Mouse (Mus musculus) heart, adult 11 months (tissue): ENCODE results near the gene Gm17334.

Experiments used
- DNase-seq: peaks from one replicate; pipeline ENCODE4 v3.0.0; 2022

The Gm17334 gene

GRCm38 (mm10) chr11:53737573-53737946, 35.4 kb downstream of the Gm17334 start:
- peak; percentile 96 for DNase-seq

- DNase-seq, result peak; percentile 97
Measured at GRCm38 (mm10) chr11:53736771-53737572, 36.0 kb downstream of the Gm17334 start.

GRCm38 (mm10) chr11:53735682-53736245, 37.2 kb downstream of the Gm17334 start:
- peak; percentile 94 for DNase-seq

- DNase-seq, result peak; percentile 86
Measured at GRCm38 (mm10) chr11:53734970-53735681, 37.9 kb downstream of the Gm17334 start.

- DNase-seq, result peak; percentile 55
Measured at GRCm38 (mm10) chr11:53734431-53734830, 38.6 kb downstream of the Gm17334 start.

- DNase-seq, result no peak
Measured at GRCm38 (mm10) chr11:53733824-53734223, 39.2 kb downstream of the Gm17334 start.

- no peak for DNase-seq
Measured at GRCm38 (mm10) chr11:53732244-53732643, 40.7 kb downstream of the Gm17334 start.

GRCm38 (mm10) chr11:53731457-53731856, 41.5 kb downstream of the Gm17334 start:
- DNase-seq, result peak; percentile 73
